Mouse (Mus musculus): ENCODE measurements at regions not wholly inside any gene's neighbourhood (a gene's known extent, or its start where the extent isn't known, plus 50 kb on each side); places are given as distances from the start of the nearest gene placed in this dataset.

DNA sequence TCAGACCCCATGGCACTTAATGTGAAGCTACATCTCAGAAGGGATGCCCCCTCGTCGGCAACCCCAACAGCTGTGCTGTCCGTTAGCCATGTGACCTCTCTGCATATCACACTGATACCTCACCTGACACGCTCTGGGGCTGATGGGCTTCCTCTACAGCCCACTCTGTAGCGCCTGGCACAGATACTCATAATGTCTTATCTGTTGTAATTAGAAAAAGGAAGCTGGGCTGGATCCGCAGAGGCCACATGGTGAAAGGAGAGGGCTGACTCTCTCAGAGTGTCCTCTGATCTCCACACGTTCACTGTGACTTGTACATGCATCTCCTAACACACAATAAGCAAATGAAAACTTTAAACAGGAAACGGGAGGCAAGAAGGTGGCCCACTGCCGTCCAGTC is 126.5 kb upstream of the Meis1 start:
- H3K9me3 ChIP-seq (replicated peaks; ENCODE audit: low read length) = no peaks in the 10 kb centered on the region
- H3K79me2 ChIP-seq (replicated peaks; ENCODE audit: control insufficient read depth, extremely low read depth, insufficient read depth, poor library complexity, severe bottlenecking) = no peaks in the 10 kb centered on the region
- dilution Hi-C loops (cut with MboI; ENCODE audit: extremely low pct_ligation_motif_present, extremely low pct_unique_long_range_greater_than_20kb, low sequenced_read_pairs) (no loop called here), in situ Hi-C loops (cut with MboI; ENCODE audit: low pct_ligation_motif_present, low pct_unique_long_range_greater_than_20kb, low sequenced_read_pairs) (no loop called here)
- no peak overlapping the region for H3K9ac ChIP-seq (ENCODE audit: insufficient read depth, low read depth)
- DNase-seq (ENCODE audit: extremely low read depth) = no peak
- no peak overlapping the region for H3K4me3 ChIP-seq (replicated peaks in 1 of 3; ENCODE audit: low read depth in 2 of 3, low read length in 2 of 3, poor library complexity in 1 of 3)
- H3K36me3 ChIP-seq (replicated peaks in 1 of 2; ENCODE audit: control insufficient read depth in 1 of 2, insufficient read depth in 1 of 2, low read length in 1 of 2) = no peaks in the 10 kb centered on the region
- no peaks in the 10 kb centered on the region for H3K27me3 ChIP-seq (replicated peaks)
- H3K27ac ChIP-seq (ENCODE audit: insufficient read depth, low read depth) = no peak overlapping the region
- TF ChIP-seq UBTF (IDR thresholded peaks at IDR 0.05; ENCODE audit: low read depth, low read length) (no peak), MYC (IDR thresholded peaks at IDR 0.05; ENCODE audit: low read depth, low read length) (no peak), CHD2 (IDR thresholded peaks at IDR 0.05; ENCODE audit: low read length) (no peak), JUN (IDR thresholded peaks at IDR 0.05; ENCODE audit: insufficient read depth, low read depth, low read length) (no peak), KAT2A (IDR thresholded peaks at IDR 0.05; ENCODE audit: insufficient replicate concordance, low read length) (no peak), SMC3 (IDR thresholded peaks at IDR 0.05; ENCODE audit: low read depth, low read length) (no peak), ZNF384 (IDR thresholded peaks at IDR 0.05; ENCODE audit: low read depth, low read length) (no peak), TCF12 (IDR thresholded peaks at IDR 0.05; ENCODE audit: low read depth, low read length) (no peak), ZMIZ1 (IDR thresholded peaks at IDR 0.05; ENCODE audit: low read depth, low read length) (no peak), MXI1 (IDR thresholded peaks at IDR 0.05; ENCODE audit: low read depth, low read length) (no peak), ZC3H11A (IDR thresholded peaks at IDR 0.05; ENCODE audit: low read depth, low read length) (no peak), ETS1 (conservative IDR thresholded peaks at IDR 0.05; ENCODE audit: low read depth, low read length) (no peak), MAFK (IDR thresholded peaks at IDR 0.05; ENCODE audit: insufficient replicate concordance, low read length) (no peak), BHLHE40 (IDR thresholded peaks at IDR 0.05; ENCODE audit: low read depth, low read length) (no peak), POLR2A (IDR thresholded peaks at IDR 0.05; ENCODE audit: low read depth, low read length) (no peak), NELFE (IDR thresholded peaks at IDR 0.05; ENCODE audit: low read depth, low read length) (no peak), USF2 (conservative IDR thresholded peaks at IDR 0.05; ENCODE audit: low read depth, low read length) (no peak), SIN3A (IDR thresholded peaks at IDR 0.05; ENCODE audit: low read length) (no peak)
- H3K4me1 ChIP-seq (ENCODE audit: control insufficient read depth in 1 of 2, insufficient read depth in 2 of 2) = no peaks in the 10 kb centered on the region
- no peak overlapping the region for H3K4me2 ChIP-seq (ENCODE audit: insufficient read depth, low read depth, poor library complexity, severe bottlenecking)

GRCm38 (mm10) chr11:19145991-19146390 is 127.2 kb upstream of the Meis1 start:
- Histone ChIP-seq H3K9me3 (replicated peaks; ENCODE audit: low read length) (no peaks in the 10 kb centered on the region), H3K27ac (ENCODE audit: insufficient read depth, low read depth) (no peak overlapping the region), H3K27me3 (replicated peaks) (no peaks in the 10 kb centered on the region), H3K4me3 (replicated peaks in 1 of 3; ENCODE audit: low read depth in 2 of 3, low read length in 2 of 3, poor library complexity in 1 of 3) (no peak overlapping the region), H3K36me3 (replicated peaks in 1 of 2; ENCODE audit: control insufficient read depth in 1 of 2, insufficient read depth in 1 of 2, low read length in 1 of 2) (no peaks in the 10 kb centered on the region), H3K4me1 (ENCODE audit: control insufficient read depth in 1 of 2, insufficient read depth in 2 of 2) (no peaks in the 10 kb centered on the region), H3K4me2 (ENCODE audit: insufficient read depth, low read depth, poor library complexity, severe bottlenecking) (no peak overlapping the region), H3K79me2 (replicated peaks; ENCODE audit: control insufficient read depth, extremely low read depth, insufficient read depth, poor library complexity, severe bottlenecking) (no peaks in the 10 kb centered on the region), H3K9ac (ENCODE audit: insufficient read depth, low read depth) (no peak overlapping the region)
- dilution Hi-C loops (cut with MboI; ENCODE audit: extremely low pct_ligation_motif_present, extremely low pct_unique_long_range_greater_than_20kb, low sequenced_read_pairs) (no loop called here), in situ Hi-C loops (cut with MboI; ENCODE audit: low pct_ligation_motif_present, low pct_unique_long_range_greater_than_20kb, low sequenced_read_pairs) (no loop called here)
- no peak for DNase-seq (ENCODE audit: extremely low read depth)
- TF ChIP-seq CHD2 (IDR thresholded peaks at IDR 0.05; ENCODE audit: low read length) (no peak), NRF1 (IDR thresholded peaks at IDR 0.05; ENCODE audit: low read depth, low read length) (no peak)
